Mouse (Mus musculus) fat pad, adult 2 months (tissue): ENCODE measurements at regions not wholly inside any gene's neighbourhood (a gene's known extent, or its start where the extent isn't known, plus 50 kb on each side); places are given as distances from the start of the nearest gene placed in this dataset.

ENCODE experiments used
- DNase-seq: peaks from one replicate; pipeline ENCODE4 v3.0.0-alpha.2; 2011; ENCODE audit warnings: low read depth, low spot score; ENCODE audit errors: extremely low read depth

- peak; percentile 59 for DNase-seq
These were observed 1402.3 kb upstream of the Lrrc6 start for GRCm38 (mm10) chr15:67902982-67903381.

DNA sequence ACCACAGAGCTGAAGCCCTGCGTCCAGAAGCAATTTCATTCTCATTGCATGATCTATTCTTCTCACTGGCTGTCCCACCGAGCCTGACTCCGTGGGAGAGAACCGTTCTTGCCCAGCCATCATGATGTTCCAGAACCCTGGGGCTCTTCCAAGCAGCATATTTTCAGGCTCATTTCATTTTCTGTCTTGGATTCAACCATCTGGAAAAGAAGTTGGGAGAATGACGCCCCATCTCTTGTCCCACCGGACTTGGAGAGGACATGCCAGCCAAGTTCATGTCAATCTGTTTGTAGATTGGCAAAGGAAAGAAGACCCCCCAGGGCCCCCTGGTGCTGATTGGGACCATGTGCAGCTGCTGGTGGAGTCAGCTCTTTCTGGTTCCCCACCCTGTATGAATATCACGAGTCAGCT, 1400.5 kb upstream of the Lrrc6 start:
- DNase-seq, result no peak

DNA sequence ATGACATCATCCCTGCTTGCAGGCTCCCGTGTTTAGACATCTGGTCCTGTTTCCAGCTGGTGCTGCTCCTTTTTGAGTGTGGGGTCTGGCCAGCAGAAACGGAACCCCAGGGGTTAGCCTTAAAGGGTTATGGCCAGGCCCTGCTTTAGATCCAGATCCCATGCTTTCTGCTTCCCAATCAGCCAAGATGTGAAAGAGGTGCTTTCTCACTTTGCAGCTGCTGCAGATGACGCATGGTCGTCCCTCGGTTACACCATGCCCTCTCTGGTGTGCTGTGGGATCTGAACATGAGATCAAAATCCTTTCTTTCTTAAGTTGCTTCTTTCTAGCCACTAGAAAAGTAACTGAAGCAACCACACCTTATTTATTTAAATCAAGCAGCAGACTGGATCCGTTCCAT, 1399.1 kb upstream of the Lrrc6 start:
- no peak for DNase-seq

- DNase-seq, result peak; percentile 72
These were observed 1398.3 kb upstream of the Lrrc6 start for GRCm38 (mm10) chr15:67898959-67899403.

GRCm38 (mm10) chr15:67892066-67892465, 1391.4 kb upstream of the Lrrc6 start:
- no peak for DNase-seq

GRCm38 (mm10) chr15:67890612-67891304, 1390.0 kb upstream of the Lrrc6 start:
- DNase-seq, result no peak

DNA sequence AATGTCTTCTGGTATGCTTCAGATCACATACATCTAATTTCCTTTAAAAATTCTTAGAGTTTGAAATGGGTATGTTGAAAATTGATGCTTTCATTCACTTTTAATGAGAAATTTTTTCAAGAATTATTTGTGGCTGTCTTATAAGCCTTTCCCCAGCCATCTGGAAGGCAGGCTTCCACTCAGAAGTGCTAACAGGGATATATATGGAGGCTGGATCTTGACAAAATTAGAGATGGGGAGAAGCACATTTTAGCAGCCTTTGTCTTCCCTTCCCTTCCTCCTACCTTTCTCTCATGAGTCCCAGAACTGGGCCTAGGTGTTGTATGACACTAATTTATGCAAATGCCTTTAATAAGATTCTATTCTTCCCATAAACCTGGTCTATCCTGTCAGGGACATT, 1387.8 kb upstream of the Lrrc6 start:
- no peak for DNase-seq

DNA sequence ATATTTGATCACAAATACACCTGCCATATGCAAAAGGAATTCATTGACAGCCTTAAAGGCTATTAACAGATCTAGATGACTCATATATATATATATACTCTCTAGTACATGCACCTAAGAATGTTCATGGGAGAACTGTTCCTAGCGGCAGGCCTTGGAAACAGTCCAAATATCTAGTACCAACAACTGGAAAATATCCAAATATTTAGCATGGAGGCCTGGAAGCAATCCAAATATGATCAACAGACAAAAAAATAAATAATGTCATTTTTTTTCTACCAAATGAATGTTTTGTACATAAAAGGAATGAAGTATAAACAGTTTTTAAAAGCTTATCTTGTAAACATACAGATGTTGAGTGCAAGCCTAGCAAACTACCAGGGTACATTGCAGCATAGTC, 1354.6 kb upstream of the Lrrc6 start:
- no peak for DNase-seq

DNA sequence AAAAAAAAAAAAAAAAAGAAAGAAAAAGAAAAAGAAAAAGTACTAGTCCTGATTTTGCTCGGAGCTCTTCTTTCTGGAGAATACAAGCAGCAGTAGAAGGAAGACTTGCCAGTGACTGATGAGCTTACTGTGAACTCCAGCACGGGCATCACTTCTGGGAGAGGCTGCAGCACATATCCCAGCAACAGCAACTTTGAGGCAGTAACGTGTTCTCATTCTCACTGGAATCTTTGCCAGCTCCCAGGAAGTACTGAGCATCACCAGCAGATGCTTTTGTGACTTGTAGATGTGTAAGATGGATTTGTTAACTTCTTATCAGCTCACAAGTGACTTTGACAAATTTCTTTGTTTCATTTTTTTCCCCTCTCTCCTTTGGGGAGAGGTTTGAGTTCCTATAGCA, 1349.4 kb upstream of the Lrrc6 start:
- DNase-seq, result no peak

DNA sequence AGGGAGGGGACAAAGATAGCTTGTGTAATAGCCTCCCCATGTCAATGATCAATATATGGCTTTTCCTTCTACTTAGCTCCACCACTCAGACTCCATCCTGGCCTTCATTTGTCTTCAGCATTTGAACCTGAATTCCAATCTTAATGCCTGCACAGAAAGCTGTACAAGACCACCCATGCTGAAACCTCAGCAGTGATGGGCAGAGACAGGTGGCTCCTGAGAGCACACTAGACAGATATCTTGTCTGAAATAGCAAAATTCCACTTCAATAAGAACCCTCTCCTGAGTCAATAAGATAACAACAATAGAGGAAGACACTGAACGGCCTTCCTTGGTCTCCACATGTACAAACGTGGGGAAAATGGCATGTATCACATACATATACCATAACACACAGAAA, 1345.0 kb upstream of the Lrrc6 start:
- no peak for DNase-seq

DNA sequence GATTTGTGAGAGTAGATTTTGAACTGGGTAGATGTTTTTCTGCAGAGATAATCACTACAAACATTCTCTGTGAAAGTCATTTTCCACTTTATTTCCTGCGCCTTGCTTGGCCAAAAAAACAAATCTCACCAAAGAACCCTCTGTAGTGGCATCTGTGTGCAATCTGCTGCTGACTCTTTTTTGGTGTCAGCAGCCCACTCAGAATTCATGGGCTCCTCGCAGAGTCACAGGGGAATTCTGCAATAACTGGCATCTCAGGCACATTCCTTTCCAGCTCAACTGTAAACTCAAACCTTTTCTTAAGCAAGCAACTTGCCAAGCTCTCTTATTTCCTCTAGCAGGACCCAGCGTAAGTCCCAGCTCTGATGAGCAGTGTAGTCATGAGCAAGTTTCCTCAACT, 1340.0 kb upstream of the Lrrc6 start:
- no peak for DNase-seq

DNA sequence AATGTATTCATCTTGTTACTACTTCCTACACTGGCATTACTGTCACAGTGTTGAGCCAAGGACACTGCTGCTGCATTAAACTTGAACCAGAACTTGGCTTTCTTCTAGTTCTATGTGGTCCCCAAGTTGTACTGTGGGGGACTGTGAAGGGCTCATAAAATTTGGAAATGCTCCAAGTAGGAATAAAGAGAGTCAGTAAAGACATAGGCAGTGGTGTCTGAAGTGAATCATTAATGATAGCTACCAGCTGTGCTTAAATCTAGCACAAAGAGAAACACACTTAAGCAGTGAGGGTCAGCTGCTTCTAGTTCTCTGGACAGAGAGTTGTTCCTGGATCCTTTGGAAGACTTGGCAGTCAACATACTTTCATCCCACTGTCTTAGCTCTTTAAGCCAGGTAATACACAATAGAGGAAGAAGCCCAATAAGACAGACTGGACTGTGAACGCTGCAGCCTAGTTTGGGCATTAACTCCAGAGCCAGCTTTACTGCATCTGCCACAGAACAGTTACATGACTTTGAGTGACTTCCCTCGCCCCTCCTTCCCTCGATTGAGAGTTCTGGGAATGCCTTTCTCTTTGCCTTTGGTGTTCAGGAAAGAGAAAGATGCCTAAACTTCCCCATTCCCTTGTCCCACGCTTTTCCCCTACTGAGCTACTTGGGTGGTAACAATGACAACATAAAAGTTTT, 1325.2 kb upstream of the Lrrc6 start:
- no peak for DNase-seq

GRCm38 (mm10) chr15:67823226-67823625, 1322.5 kb upstream of the Lrrc6 start:
- DNase-seq, result no peak

DNA sequence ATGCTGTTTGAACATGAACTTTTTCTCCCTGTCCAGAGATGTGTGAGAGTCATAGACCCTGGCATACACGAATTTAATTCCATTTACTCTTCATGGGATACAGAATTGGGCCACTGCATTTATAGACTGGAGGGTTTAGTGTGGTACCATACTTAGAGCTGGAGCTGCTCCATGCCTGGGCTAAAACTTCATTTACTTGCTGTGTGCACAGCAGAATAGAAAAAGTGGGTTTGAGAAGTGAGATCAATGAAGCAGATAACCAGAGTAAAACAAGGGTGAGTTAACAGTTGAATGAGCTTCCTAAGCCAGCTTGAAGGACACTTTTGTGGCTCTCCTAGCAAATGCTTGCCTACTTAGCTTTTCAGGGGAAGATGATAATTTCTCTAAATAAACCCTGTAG, 1299.2 kb upstream of the Lrrc6 start:
- no peak for DNase-seq

DNA sequence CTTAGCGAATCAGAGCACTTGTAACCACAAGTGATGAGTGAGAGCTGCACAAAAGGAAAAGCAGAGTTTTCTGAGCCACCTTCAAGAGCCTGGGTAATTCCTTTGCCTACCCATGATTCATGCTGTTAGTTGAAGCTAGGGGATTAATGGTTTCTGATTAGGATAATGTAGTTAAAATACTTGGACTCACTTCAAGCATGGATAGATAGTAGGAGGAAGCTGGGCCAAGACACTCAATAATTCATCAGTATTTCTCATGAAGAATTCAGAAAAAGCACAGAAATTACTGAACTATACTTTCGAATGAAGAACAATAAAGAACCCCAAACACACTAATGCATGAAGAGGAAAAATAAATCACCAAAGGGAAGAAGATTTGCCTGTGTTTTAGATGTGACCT, 1294.9 kb upstream of the Lrrc6 start:
- no peak for DNase-seq

DNA sequence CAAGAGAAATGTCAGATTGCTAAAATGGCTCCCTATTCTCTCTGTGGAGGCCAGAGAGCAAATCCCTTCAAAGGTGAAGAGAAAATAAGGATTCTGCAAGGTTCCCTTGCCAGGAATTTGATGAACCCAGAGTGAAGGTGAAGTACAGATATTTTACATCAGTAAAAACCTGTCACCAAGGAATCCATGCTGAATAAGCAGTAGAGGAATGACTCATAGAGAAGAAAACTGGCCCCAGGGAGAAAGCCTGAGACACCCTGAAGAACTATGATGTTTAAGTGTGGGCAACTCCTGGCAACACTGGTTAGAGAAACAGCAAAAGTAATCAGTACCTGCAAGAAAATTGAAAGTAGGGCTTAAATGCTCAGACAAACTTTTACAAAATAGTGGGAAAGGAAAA, 1292.1 kb upstream of the Lrrc6 start:
- DNase-seq, result no peak

GRCm38 (mm10) chr15:67788587-67788986, 1287.9 kb upstream of the Lrrc6 start:
- DNase-seq, result no peak

GRCm38 (mm10) chr15:67785583-67785982, 1284.9 kb upstream of the Lrrc6 start:
- no peak for DNase-seq

DNA sequence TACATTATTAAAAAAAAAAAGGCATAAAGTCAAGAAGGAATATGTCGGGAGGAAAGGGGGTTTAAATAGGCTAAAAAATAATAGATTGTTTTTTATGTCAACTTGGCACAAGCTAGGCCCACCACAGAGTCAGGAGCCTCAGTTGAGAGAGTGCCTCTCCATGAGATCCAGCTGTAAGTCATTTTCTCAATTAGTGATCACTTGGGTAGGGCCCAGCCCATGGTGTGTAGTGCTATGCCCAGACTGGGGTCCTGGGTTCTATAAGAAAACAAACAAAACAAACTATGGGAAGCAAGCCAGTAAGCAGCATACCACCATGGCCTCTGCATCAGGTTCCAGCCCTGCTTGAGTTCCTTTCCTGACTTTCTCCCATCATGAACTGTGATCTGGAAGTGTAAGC, 1283.0 kb upstream of the Lrrc6 start:
- no peak for DNase-seq

GRCm38 (mm10) chr15:67782505-67782904, 1281.8 kb upstream of the Lrrc6 start:
- no peak for DNase-seq

DNA sequence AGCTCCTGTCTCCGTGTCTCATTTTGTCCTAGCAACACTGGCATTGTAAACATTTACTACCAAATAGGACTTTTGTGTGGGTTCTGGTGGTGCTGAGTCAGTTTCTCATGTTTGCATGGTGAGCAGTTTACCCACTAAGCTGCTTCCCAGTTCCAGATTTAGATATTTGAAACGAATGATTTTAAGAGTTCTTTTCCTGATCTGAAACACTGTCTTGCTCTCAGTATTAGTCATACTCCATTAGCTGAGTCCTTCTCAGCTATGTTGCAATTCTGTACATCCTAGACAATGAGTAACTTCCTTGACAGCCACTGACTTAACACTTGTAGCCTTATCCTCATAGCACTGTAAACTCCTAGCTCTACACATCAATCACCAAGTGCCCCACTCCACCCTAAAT, 1280.1 kb upstream of the Lrrc6 start:
- DNase-seq, result no peak

- no peak for DNase-seq
These were observed 1266.9 kb upstream of the Lrrc6 start for GRCm38 (mm10) chr15:67767624-67768023.

GRCm38 (mm10) chr15:67759221-67759620, 1258.5 kb upstream of the Lrrc6 start:
- no peak for DNase-seq
